Mouse (Mus musculus) MN1 (cell line): ENCODE data around the gene Fam198b.
"Not testable (repeated sequence)": the region's sequence is repeated elsewhere in the genome, so short reads cannot be mapped to it uniquely, and the experiment has no call there.

Experiments
- DNase-seq: peaks from one replicate; pipeline ENCODE4 v3.0.0-alpha.2; 2016; ENCODE audit warnings: low spot score

Gene Fam198b

GRCm38 (mm10) chr3:79925950-79926697 lies 41.8 kb downstream of the Fam198b start:
- no peak for DNase-seq

- DNase-seq: no peak
These were observed 42.7 kb downstream of the Fam198b start for GRCm38 (mm10) chr3:79927050-79927449.

- DNase-seq: no peak
These were observed 44.1 kb downstream of the Fam198b start for GRCm38 (mm10) chr3:79928409-79928808.

- DNase-seq: no peak
These were observed 45.9 kb downstream of the Fam198b start for GRCm38 (mm10) chr3:79930141-79930744.

- no peak for DNase-seq
These were observed 51.9 kb downstream of the Fam198b start for GRCm38 (mm10) chr3:79936213-79936612.

GRCm38 (mm10) chr3:79936730-79937447 lies 52.6 kb downstream of the Fam198b start:
- DNase-seq: no peak

- DNase-seq: no peak
These were observed 63.4 kb downstream of the Fam198b start for GRCm38 (mm10) chr3:79947736-79948135.

- no peak for DNase-seq
These were observed 63.8 kb downstream of the Fam198b start for GRCm38 (mm10) chr3:79948151-79948550.

GRCm38 (mm10) chr3:79953164-79953759 lies 68.9 kb downstream of the Fam198b start:
- DNase-seq: no peak

- DNase-seq: no peak
These were observed 70.9 kb downstream of the Fam198b start for GRCm38 (mm10) chr3:79955262-79955661.

GRCm38 (mm10) chr3:79956792-79957191 lies 72.5 kb downstream of the Fam198b start:
- no peak for DNase-seq

GRCm38 (mm10) chr3:79957752-79958151 lies 73.4 kb downstream of the Fam198b start:
- DNase-seq: no peak

- no peak for DNase-seq
These were observed 82.4 kb downstream of the Fam198b start for GRCm38 (mm10) chr3:79966709-79967108.

GRCm38 (mm10) chr3:79967346-79967745 lies 83.0 kb downstream of the Fam198b start:
- DNase-seq: no peak

- no peak for DNase-seq
These were observed 84.1 kb downstream of the Fam198b start for GRCm38 (mm10) chr3:79968426-79968825.

- DNase-seq: not testable (repeated sequence)
These were observed 85.2 kb downstream of the Fam198b start for GRCm38 (mm10) chr3:79969536-79969935.

- no peak for DNase-seq
These were observed 85.7 kb downstream of the Fam198b start for GRCm38 (mm10) chr3:79970070-79970469.

- DNase-seq: no peak
These were observed 86.2 kb downstream of the Fam198b start for GRCm38 (mm10) chr3:79970498-79970897.

- no peak for DNase-seq
These were observed 87.2 kb downstream of the Fam198b start for GRCm38 (mm10) chr3:79971542-79971941.

- DNase-seq: no peak
These were observed 92.5 kb downstream of the Fam198b start for GRCm38 (mm10) chr3:79976786-79977185.

GRCm38 (mm10) chr3:79977656-79978450 lies 93.5 kb downstream of the Fam198b start:
- DNase-seq: no peak

GRCm38 (mm10) chr3:79980714-79981113 lies 96.4 kb downstream of the Fam198b start:
- no peak for DNase-seq
